Mouse (Mus musculus) bone marrow macrophage, adult 2 months (primary cell): Measurements from ENCODE around the gene Mapkap1. TPM values are rescaled to one million over a fixed set of nuclear protein-coding genes. Genes with fewer than 3 reads are reported as not detected.
"Not testable (repeated sequence)": the region's sequence is repeated elsewhere in the genome, so short reads cannot be mapped to it uniquely, and the experiment has no call there.

ENCODE experiments used
- H3K27ac ChIP-seq: 2 replicates; pipeline ENCODE4 v1.5.1; 2012; ENCODE audit warnings: low read depth, low read length; ENCODE audit not compliant: insufficient read depth
- H3K4me1 ChIP-seq: 2 replicates; pipeline ENCODE4 v1.6.1; 2012; ENCODE audit warnings: low read length; ENCODE audit not compliant: control insufficient read depth, insufficient read depth
- H3K4me3 ChIP-seq: 2 replicates; pipeline ENCODE4 v1.5.1; 2012; ENCODE audit warnings: mild to moderate bottlenecking, low read length, moderate library complexity; ENCODE audit not compliant: insufficient read depth
- CTCF ChIP-seq: IDR thresholded peaks from 2 replicates; pipeline ENCODE4 v1.5.1; 2012; ENCODE audit warnings: low read depth, mild to moderate bottlenecking, low read length, moderate library complexity
- POLR2A ChIP-seq: IDR thresholded peaks from 2 replicates; pipeline ENCODE4 v1.6.1; 2012; ENCODE audit warnings: mild to moderate bottlenecking, low read depth, low read length, borderline replicate concordance
- polyA plus RNA-seq: library from polyadenylated mRNA; stranded (reverse); fragments of >200 nt; gene quantifications from 2 replicates; pipeline ENCODE4 v1.2.4, GENCODE M21; 2012; ENCODE audit not compliant: missing spikeins, insufficient read depth, insufficient read length

The Mapkap1 gene
- polyA plus RNA-seq, 1 experiment, result 40.0 TPM

GRCm38 (mm10) chr2:34430663-34431062 is 24.1 kb downstream of the Mapkap1 start:
- no peaks in the 10 kb centered on the region for H3K4me1 ChIP-seq
- no peak overlapping the region for H3K4me3 ChIP-seq
- no peak overlapping the region for H3K27ac ChIP-seq
- TF ChIP-seq CTCF (no peak), POLR2A (no peak)

- Histone ChIP-seq H3K4me1 (peaks cover under 1% of the 10 kb centered on the region; the same call in 1 of the 2 replicates), H3K4me3 (no peak overlapping the region), H3K27ac (no peak overlapping the region)
- TF ChIP-seq POLR2A (no peak), CTCF (no peak)
These were observed 25.3 kb downstream of the Mapkap1 start for GRCm38 (mm10) chr2:34431701-34432372.

GRCm38 (mm10) chr2:34432887-34433286 is 26.3 kb downstream of the Mapkap1 start:
- not testable (repeated sequence) for H3K27ac ChIP-seq, H3K4me3 ChIP-seq, H3K4me1 ChIP-seq

GRCm38 (mm10) chr2:34436321-34436720 is 29.8 kb downstream of the Mapkap1 start:
- H3K4me3 ChIP-seq, result no peak overlapping the region
- H3K4me1 ChIP-seq, result peaks cover 12% of the 10 kb centered on the region
- H3K27ac ChIP-seq, result no peak overlapping the region
- TF ChIP-seq CTCF, result no peak
- TF ChIP-seq POLR2A, result no peak

- Histone ChIP-seq H3K4me1 (no peaks in the 10 kb centered on the region), H3K27ac (no peak overlapping the region), H3K4me3 (no peak overlapping the region)
- TF ChIP-seq POLR2A, result no peak
- TF ChIP-seq CTCF, result no peak
These were observed 42.2 kb downstream of the Mapkap1 start for GRCm38 (mm10) chr2:34448756-34449155.

- Histone ChIP-seq H3K4me3 (no peak overlapping the region), H3K4me1 (no peaks in the 10 kb centered on the region), H3K27ac (no peak overlapping the region)
- TF ChIP-seq CTCF, result no peak
- no peak for TF ChIP-seq POLR2A
These were observed 55.9 kb downstream of the Mapkap1 start for GRCm38 (mm10) chr2:34462490-34462889.

- TF ChIP-seq POLR2A (no peak), CTCF (no peak)
- no peaks in the 10 kb centered on the region for H3K4me1 ChIP-seq
- no peak overlapping the region for H3K4me3 ChIP-seq
- H3K27ac ChIP-seq, result no peak overlapping the region
These were observed 62.1 kb downstream of the Mapkap1 start for GRCm38 (mm10) chr2:34468559-34469141.

GRCm38 (mm10) chr2:34469324-34469723 is 62.8 kb downstream of the Mapkap1 start:
- no peak for TF ChIP-seq POLR2A
- no peak for TF ChIP-seq CTCF
- no peak overlapping the region for H3K4me3 ChIP-seq
- H3K27ac ChIP-seq, result no peak overlapping the region
- H3K4me1 ChIP-seq, result no peaks in the 10 kb centered on the region

- TF ChIP-seq CTCF (no peak), POLR2A (no peak)
- Histone ChIP-seq H3K4me1 (no peaks in the 10 kb centered on the region), H3K27ac (no peak overlapping the region), H3K4me3 (no peak overlapping the region)
These were observed 67.2 kb downstream of the Mapkap1 start for GRCm38 (mm10) chr2:34473775-34474174.

- no peak for TF ChIP-seq CTCF
- TF ChIP-seq POLR2A, result no peak
- H3K4me1 ChIP-seq, result peaks cover 2% of the 10 kb centered on the region; the same call in 1 of the 2 replicates
- no peak overlapping the region for H3K4me3 ChIP-seq
- H3K27ac ChIP-seq, result no peak overlapping the region
These were observed 74.8 kb downstream of the Mapkap1 start for GRCm38 (mm10) chr2:34481401-34481800.

GRCm38 (mm10) chr2:34482102-34482501 is 75.5 kb downstream of the Mapkap1 start:
- H3K4me1 ChIP-seq, result peaks cover 2% of the 10 kb centered on the region; the same call in 1 of the 2 replicates
- H3K4me3 ChIP-seq, result no peak overlapping the region
- H3K27ac ChIP-seq, result no peak overlapping the region
- TF ChIP-seq CTCF (no peak), POLR2A (no peak)
